In the genomic region with DNA sequence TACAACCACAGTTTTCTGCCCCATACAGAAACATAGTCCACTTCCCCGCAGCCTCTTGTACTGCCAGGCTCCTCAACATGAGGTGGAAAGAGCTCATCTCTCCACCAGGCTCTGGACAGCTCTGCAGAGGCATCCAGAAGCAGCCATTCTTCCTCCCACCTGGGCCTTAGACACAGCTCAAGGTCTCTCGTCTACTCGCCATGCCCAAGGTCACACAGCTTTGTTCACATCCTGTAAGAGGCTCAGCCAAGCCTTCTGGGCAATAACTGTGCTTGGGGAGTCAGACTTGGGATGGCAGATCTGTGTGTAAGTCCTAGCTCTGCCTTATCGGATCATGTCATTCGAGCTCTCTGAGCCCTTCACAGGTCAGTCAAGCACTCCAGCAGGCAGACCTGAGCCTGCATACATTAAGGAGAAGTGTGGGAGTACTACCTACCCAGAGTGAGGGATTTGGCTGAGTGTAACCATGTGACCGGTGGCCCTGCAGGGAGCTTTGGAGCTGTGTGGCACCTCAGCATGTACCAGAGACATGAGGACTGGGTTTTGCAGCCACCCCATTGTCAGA, we compare ENCODE assay signal across 24 mouse cellular contexts. TPM values are rescaled to one million over a fixed set of nuclear protein-coding genes. Genes with fewer than 3 reads are reported as not detected.
DNase-seq lines count a peak whose midpoint lies in the region; TF ChIP-seq lines count a peak whose summit lies in the region.
"Had no signal": no experiment of that assay in that cellular context is flagged by ENCODE, and none has a peak within 500 bp of the region (broad histone marks: within the 10 kb centered on the region; RNA-seq: fewer than 3 reads in every experiment).

No protein-coding gene starts in this region.

- TF ChIP-seq POLR2A in kidney, adult 2 months (IDR thresholded peaks at IDR 0.05; ENCODE audit: low read depth, low read length) = no peak

- 50% methylated on average over 6 of the region's 6 CpGs for WGBS in kidney, adult 2 months

- H3K4me3 ChIP-seq in kidney, adult 2 months (ENCODE audit: insufficient read depth, low read depth, low read length) = no peak overlapping the region
- H3K4me3 ChIP-seq: heart, adult 2 months; hindbrain, embryonic 15.5 days; limb, embryonic 13.5 days; liver, embryonic 15.5 days; stomach, embryonic 15.5 days had no signal

- no peak for TF ChIP-seq CTCF in kidney, adult 2 months (conservative IDR thresholded peaks at IDR 0.05; ENCODE audit: insufficient read depth, insufficient read length, low read depth, low read length)

- H3K27me3 ChIP-seq in kidney, adult 2 months (replicated peaks; ENCODE audit: control insufficient read depth, insufficient read depth, low read length) = no peaks in the 10 kb centered on the region
- H3K27me3 ChIP-seq: hindbrain, embryonic 15.5 days; limb, embryonic 13.5 days; liver, embryonic 15.5 days; stomach, embryonic 15.5 days had no signal

- peaks cover 9% of the 10 kb centered on the region; the same call in 1 of the 2 replicates for H3K4me1 ChIP-seq in kidney, adult 2 months (ENCODE audit: control insufficient read depth, insufficient read depth, low read length)
- H3K4me1 ChIP-seq: hindbrain, embryonic 15.5 days had no signal

- DNase-seq in adrenal gland, adult (ENCODE audit: inconsistent age in 2 of 2, low spot score in 1 of 2) = peak; percentile 37 to 73
- no peak for DNase-seq in adrenal gland, postnatal 4 days (ENCODE audit: low spot score in 2 of 2)
- DNase-seq in ZHBTc4 (ENCODE audit: low read depth, low spot score) = peak; percentile 42
- peak; percentile 68 for DNase-seq in kidney, adult 2 months
- peak; percentile 44 for DNase-seq in kidney, postnatal 14 days
- no peak for DNase-seq in layer of hippocampus, postnatal 25 days (ENCODE audit: extremely low spot score in 1 of 2, low spot score in 1 of 2)
- DNase-seq in thymus, postnatal 36 days = no peak
- no peak for DNase-seq in frontal cortex, postnatal 25 days (ENCODE audit: low spot score in 2 of 2)
- DNase-seq: cerebellum, adult 11 months; cerebellum, postnatal 25 days; heart, adult 2 months; heart, postnatal 10 days; spleen, adult 18-20 months had no signal

- H3K36me3 ChIP-seq in kidney, adult 2 months (ENCODE audit: control insufficient read depth, insufficient read depth, low read length) = no peaks in the 10 kb centered on the region
- H3K36me3 ChIP-seq: hindbrain, embryonic 15.5 days; limb, embryonic 13.5 days; liver, embryonic 15.5 days; stomach, embryonic 15.5 days had no signal

- H3K27ac ChIP-seq in kidney, adult 2 months (ENCODE audit: insufficient read depth, low read depth, low read length) = peak overlapping the region; percentile 97
- H3K27ac ChIP-seq: heart, adult 2 months; hindbrain, embryonic 15.5 days; limb, embryonic 13.5 days; liver, embryonic 15.5 days; stomach, embryonic 15.5 days had no signal

RNA-seq across cellular contexts. Expression of gene Spink4, which starts 3.3 kb away (rescaled TPM):
- 10 to 100 TPM; 14.6 to 17.7 TPM for total RNA-seq in adrenal gland, postnatal 4 days (2021)
- 2.6 and 3.2 TPM in 2 replicates for polyA plus RNA-seq in kidney, adult 2 months (2012; rRNA removed)
- not detected for total RNA-seq in layer of hippocampus, postnatal 25 days (2021)
- total RNA-seq: gastrocnemius, adult 18-20 months; layer of hippocampus, postnatal 10 days; left cerebral cortex, postnatal 10 days; megakaryocyte, adult 5-6 weeks had no signal
- polyA plus RNA-seq: CD4-positive, CD25-positive, alpha-beta regulatory T cell, adult 4 months; forebrain, embryonic 11.5 days; hindbrain, embryonic 15.5 days; limb, embryonic 13.5 days; midbrain, embryonic 16.5 days had no signal

RNA-seq across cellular contexts. Expression of gene Bag1, which starts 24.9 kb away (rescaled TPM):
- 100 to 1,000 TPM; 225 to 228 TPM for total RNA-seq in adrenal gland, postnatal 4 days (2021)
- 133 and 162 TPM in 2 replicates for polyA plus RNA-seq in kidney, adult 2 months (2012; rRNA removed)
- total RNA-seq in layer of hippocampus, postnatal 25 days (2021) = 100 to 1,000 TPM; 144 to 165 TPM

RNA-seq across cellular contexts. Expression of gene Chmp5, which starts 25.0 kb away (rescaled TPM):
- total RNA-seq in adrenal gland, postnatal 4 days (2021) = 10 to 100 TPM; 69.0 to 76.8 TPM
- polyA plus RNA-seq in kidney, adult 2 months (2012; rRNA removed) = 25.7 and 41.9 TPM in 2 replicates
- total RNA-seq in layer of hippocampus, postnatal 25 days (2021) = 10 to 100 TPM; 79.7 to 92.7 TPM

RNA-seq across cellular contexts. Expression of gene Nfx1, which starts 47.5 kb away (rescaled TPM):
- total RNA-seq in adrenal gland, postnatal 4 days (2021) = 100 to 1,000 TPM; 107 to 110 TPM
- polyA plus RNA-seq in kidney, adult 2 months (2012; rRNA removed) = 24.3 and 25.8 TPM in 2 replicates
- total RNA-seq in layer of hippocampus, postnatal 25 days (2021) = 10 to 100 TPM; 64.7 to 71.8 TPM

Comparison
In these comparisons a context has a peak if more than half of its experiments do, and no peak if none do; other contexts are left out.
1. DNase-seq: peak in adrenal gland, adult (2 of 2), ZHBTc4 (single experiment), kidney, adult 2 months (single experiment) and kidney, postnatal 14 days (single experiment); none in adrenal gland, postnatal 4 days (0 of 2), layer of hippocampus, postnatal 25 days (0 of 2), thymus, postnatal 36 days (0 of 2) and frontal cortex, postnatal 25 days (0 of 2).
2. RNA of gene Spink4, which starts 3.3 kb away (total RNA-seq): 14.6 to 17.7 TPM in adrenal gland, postnatal 4 days; not detected in layer of hippocampus, postnatal 25 days; every median in the first group is over 10 times any median in the second.